In the genomic region with DNA sequence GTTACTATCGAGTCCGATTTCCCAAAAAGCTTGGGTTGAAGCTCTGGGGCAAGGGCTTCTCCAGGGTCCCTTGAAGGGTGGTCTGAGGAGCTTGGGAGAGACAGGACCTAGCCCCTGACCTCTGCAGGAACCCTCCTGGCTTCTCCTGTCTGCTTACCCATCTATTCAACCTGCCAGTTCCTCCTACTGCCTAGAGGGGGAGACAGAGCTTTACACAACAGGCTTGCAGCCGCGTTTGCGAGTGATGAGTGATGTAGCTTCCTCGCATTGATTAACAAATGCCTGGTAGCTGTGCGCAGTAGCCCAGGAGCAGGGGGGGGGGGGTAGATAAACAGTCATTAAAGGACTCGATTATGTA, we compare ENCODE assay signal across 7 mouse cellular contexts. TPM values are rescaled to one million over a fixed set of nuclear protein-coding genes. Genes with fewer than 3 reads are reported as not detected.
A peak's percentile ranks its signal among the peaks of the same experiment; 100 is the strongest.
DNase-seq lines count a peak whose midpoint lies in the region; ATAC-seq and TF ChIP-seq lines count a peak whose summit lies in the region.

No protein-coding gene starts in this region.

- DNase-seq in ZHBTc4 (ENCODE audit: low read depth, low spot score), result peak; percentile 91
- DNase-seq in cerebellum, postnatal 10 days, result peak; percentile 85 to 86
- peak; percentile 53 to 77 for DNase-seq in frontal cortex, postnatal 36 days (ENCODE audit: low spot score in 2 of 2)
- peak; percentile 93 for DNase-seq in hindbrain, postnatal 0 days (ENCODE audit: low spot score)
- DNase-seq in left cerebral cortex, adult 2 months (ENCODE audit: extremely low spot score in 1 of 2, low spot score in 2 of 2), result peak; percentile 63 to 73
- peak; percentile 63 for DNase-seq in right cerebral cortex, postnatal 14 days

- H3K4me3 ChIP-seq in hindbrain, postnatal 0 days (ENCODE audit: low read length), result peak overlapping the region; percentile 71
- peak overlapping the region; percentile 70 for H3K4me3 ChIP-seq in left cerebral cortex, adult 2 months

- no peaks in the 10 kb centered on the region for H3K9me3 ChIP-seq in hindbrain, postnatal 0 days (ENCODE audit: low read length)

- WGBS in hindbrain, postnatal 0 days, result 9% methylated on average over 8 of the region's 8 CpGs

- peak; percentile 33; the same call in 1 of the 2 replicates for ATAC-seq in hindbrain, postnatal 0 days
- ATAC-seq in megakaryocyte, adult 5-6 weeks (ENCODE audit: poor library complexity, severe bottlenecking), result peak; percentile 74

- intact Hi-C loops in left cerebral cortex, adult 2 months (cut with DNase I), result loop anchor here (1.0 to 5.0 kb wide), 3 partner anchors 13 to 157 kb away; no protein-coding TSS in a partner anchor

- H3K4me2 ChIP-seq in hindbrain, postnatal 0 days (ENCODE audit: low read depth, low read length), result peak overlapping the region; percentile 86

- H3K27ac ChIP-seq in hindbrain, postnatal 0 days, result peak overlapping the region; percentile 48; the same call in 1 of the 2 replicates
- peak overlapping the region; percentile 89 for H3K27ac ChIP-seq in left cerebral cortex, adult 2 months

- peaks cover 8% of the 10 kb centered on the region; the same call in 1 of the 2 replicates for H3K36me3 ChIP-seq in hindbrain, postnatal 0 days (ENCODE audit: insufficient read depth, low read length)

- peak overlapping the region; percentile 86 for H3K9ac ChIP-seq in hindbrain, postnatal 0 days (replicated peaks; ENCODE audit: low read length)

- peak; percentile 95 for TF ChIP-seq CTCF in hindbrain, postnatal 0 days (IDR thresholded peaks at IDR 0.05; ENCODE audit: low read depth)
- TF ChIP-seq CTCF in left cerebral cortex, adult 2 months (IDR thresholded peaks at IDR 0.05), result peak; percentile 84

- H3K27me3 ChIP-seq in hindbrain, postnatal 0 days (ENCODE audit: insufficient read depth, low read length), result no peaks in the 10 kb centered on the region

- peaks cover 20% of the 10 kb centered on the region for H3K4me1 ChIP-seq in hindbrain, postnatal 0 days (ENCODE audit: insufficient read depth, low read length)

RNA-seq across cellular contexts. Expression of a gene that starts 1.9 kb away (rescaled TPM):
- 300 and 339 TPM in 2 replicates for total RNA-seq in hindbrain, postnatal 0 days (2014; rRNA removed)
- 124 and 141 TPM in 2 replicates for polyA plus RNA-seq in hindbrain, postnatal 0 days (2015; fragmentation: Nextera tagmentation; extraction: Ambion mirVana)
- total RNA-seq in left cerebral cortex, adult 2 months (2021), result 100 to 1,000 TPM; 165 to 171 TPM
- 3.5 and 5.1 TPM in 2 replicates for total RNA-seq in megakaryocyte, adult 5-6 weeks (2015)
- 2.1 and 2.6 TPM in 2 replicates for total RNA-seq in megakaryocyte, adult 5-6 weeks (2017)

RNA-seq across cellular contexts. Expression of a gene that starts 10.9 kb away (rescaled TPM):
- 67.6 and 91.5 TPM in 2 replicates for total RNA-seq in hindbrain, postnatal 0 days (2014; rRNA removed)
- polyA plus RNA-seq in hindbrain, postnatal 0 days (2015; fragmentation: Nextera tagmentation; extraction: Ambion mirVana), result 141 and 144 TPM in 2 replicates
- 10 to 100 TPM; 19.8 to 20.4 TPM for total RNA-seq in left cerebral cortex, adult 2 months (2021)
- 851 and 870 TPM in 2 replicates for total RNA-seq in megakaryocyte, adult 5-6 weeks (2015)
- total RNA-seq in megakaryocyte, adult 5-6 weeks (2017), result 1,185 and 1,205 TPM in 2 replicates

RNA-seq across cellular contexts. Expression of a gene that starts 16.1 kb away (rescaled TPM):
- 2.4 and 6.2 TPM in 2 replicates for total RNA-seq in hindbrain, postnatal 0 days (2014; rRNA removed)
- 4.4 and 5.5 TPM in 2 replicates for polyA plus RNA-seq in hindbrain, postnatal 0 days (2015; fragmentation: Nextera tagmentation; extraction: Ambion mirVana)
- total RNA-seq in left cerebral cortex, adult 2 months (2021), result 10 to 100 TPM; 35.0 to 37.7 TPM
- 46.5 and 53.3 TPM in 2 replicates for total RNA-seq in megakaryocyte, adult 5-6 weeks (2015)
- 34.0 and 38.2 TPM in 2 replicates for total RNA-seq in megakaryocyte, adult 5-6 weeks (2017)

RNA-seq across cellular contexts. Expression of a gene that starts 16.2 kb away (rescaled TPM):
- total RNA-seq in hindbrain, postnatal 0 days (2014; rRNA removed), result 0.72 TPM in 1 of 2 replicates, not detected in the other
- not detected in 2 replicates for polyA plus RNA-seq in hindbrain, postnatal 0 days (2015; fragmentation: Nextera tagmentation; extraction: Ambion mirVana)
- total RNA-seq in left cerebral cortex, adult 2 months (2021), result not detected
- total RNA-seq in megakaryocyte, adult 5-6 weeks (2015), result not detected in 2 replicates
- 1.1 and 2.0 TPM in 2 replicates for total RNA-seq in megakaryocyte, adult 5-6 weeks (2017)

RNA-seq across cellular contexts. Expression of a gene that starts 19.1 kb away (rescaled TPM):
- total RNA-seq in hindbrain, postnatal 0 days (2014; rRNA removed), result 4.7 and 8.8 TPM in 2 replicates
- polyA plus RNA-seq in hindbrain, postnatal 0 days (2015; fragmentation: Nextera tagmentation; extraction: Ambion mirVana), result 54.8 and 56.4 TPM in 2 replicates
- 10 to 100 TPM; 36.2 to 38.8 TPM for total RNA-seq in left cerebral cortex, adult 2 months (2021)
- 28.2 and 32.4 TPM in 2 replicates for total RNA-seq in megakaryocyte, adult 5-6 weeks (2015)
- total RNA-seq in megakaryocyte, adult 5-6 weeks (2017), result 12.6 and 16.0 TPM in 2 replicates

Comparison
In these comparisons a context has a peak if more than half of its experiments do, and no peak if none do; other contexts are left out.
1. Peak in every context shown above with its lines: DNase-seq, ATAC-seq, H3K4me3 ChIP-seq and H3K27ac ChIP-seq.
2. RNA of a gene that starts 1.9 kb away (total RNA-seq): 300 to 339 TPM in hindbrain, postnatal 0 days and 165 to 171 TPM in left cerebral cortex, adult 2 months; 2.1 to 5.1 TPM in megakaryocyte, adult 5-6 weeks; every median in the first group is over 10 times any median in the second.